Mouse (Mus musculus) cerebellum, adult 18-20 months (tissue): ENCODE measurements at regions not wholly inside any gene's neighbourhood (a gene's known extent, or its start where the extent isn't known, plus 50 kb on each side); places are given as distances from the start of the nearest gene placed in this dataset.
A peak's percentile ranks its signal among the peaks of the same experiment; 100 is the strongest.

Experiments
- DNase-seq, 2 experiments: peaks; one replicate each; pipeline ENCODE4 v3.0.0; 2021

- DNase-seq = no peak
Observed at GRCm38 (mm10) chr1:185628401-185628800, 173.8 kb downstream of the Slc30a10 start.

- no peak for DNase-seq
Observed at GRCm38 (mm10) chr1:185629976-185630375, 175.3 kb downstream of the Slc30a10 start.

- DNase-seq = no peak
Observed at GRCm38 (mm10) chr1:185638631-185639030, 184.0 kb downstream of the Slc30a10 start.

GRCm38 (mm10) chr1:185639486-185639885, 184.8 kb downstream of the Slc30a10 start:
- no peak for DNase-seq

GRCm38 (mm10) chr1:185644026-185644425, 189.4 kb downstream of the Slc30a10 start:
- DNase-seq = no peak

GRCm38 (mm10) chr1:185648128-185648527, 193.5 kb downstream of the Slc30a10 start:
- DNase-seq = no peak

- no peak for DNase-seq
Observed at GRCm38 (mm10) chr1:185648926-185649325, 194.3 kb downstream of the Slc30a10 start.

- no peak for DNase-seq
Observed at GRCm38 (mm10) chr1:185650926-185651325, 196.3 kb downstream of the Slc30a10 start.

GRCm38 (mm10) chr1:185655021-185655420, 200.4 kb downstream of the Slc30a10 start:
- DNase-seq = no peak

GRCm38 (mm10) chr1:185655461-185655860, 200.8 kb downstream of the Slc30a10 start:
- no peak for DNase-seq

GRCm38 (mm10) chr1:185657286-185657685, 202.6 kb downstream of the Slc30a10 start:
- no peak for DNase-seq

GRCm38 (mm10) chr1:185659476-185659875, 204.8 kb downstream of the Slc30a10 start:
- no peak for DNase-seq

GRCm38 (mm10) chr1:185662336-185662735, 207.7 kb downstream of the Slc30a10 start:
- no peak for DNase-seq

GRCm38 (mm10) chr1:185670029-185670741, 215.5 kb downstream of the Slc30a10 start:
- no peak for DNase-seq

GRCm38 (mm10) chr1:185672940-185673339, 218.3 kb downstream of the Slc30a10 start:
- DNase-seq = no peak

- no peak for DNase-seq
Observed at GRCm38 (mm10) chr1:185675674-185676420, 221.2 kb downstream of the Slc30a10 start.

- peak; percentile 61 to 74 for DNase-seq
Observed at GRCm38 (mm10) chr1:185681610-185682457, 227.2 kb downstream of the Slc30a10 start.

GRCm38 (mm10) chr1:185682458-185682750, 227.8 kb downstream of the Slc30a10 start:
- DNase-seq = no peak

GRCm38 (mm10) chr1:185684638-185685037, 230.0 kb downstream of the Slc30a10 start:
- DNase-seq = peak; percentile 11 to 12

- no peak for DNase-seq
Observed at GRCm38 (mm10) chr1:185688506-185688905, 233.9 kb downstream of the Slc30a10 start.

- DNase-seq = no peak
Observed at GRCm38 (mm10) chr1:185695394-185695793, 240.7 kb downstream of the Slc30a10 start.

- DNase-seq = no peak
Observed at GRCm38 (mm10) chr1:185699758-185700157, 245.1 kb downstream of the Slc30a10 start.

GRCm38 (mm10) chr1:185726324-185726723, 271.7 kb downstream of the Slc30a10 start:
- no peak for DNase-seq

- DNase-seq = no peak
Observed at GRCm38 (mm10) chr1:185726811-185727210, 272.2 kb downstream of the Slc30a10 start.
